Mouse (Mus musculus): ENCODE results near the gene Gle1.
"Not testable (repeated sequence)": the region's sequence is repeated elsewhere in the genome, so short reads cannot be mapped to it uniquely, and the experiment has no call there.

The Gle1 gene

DNA sequence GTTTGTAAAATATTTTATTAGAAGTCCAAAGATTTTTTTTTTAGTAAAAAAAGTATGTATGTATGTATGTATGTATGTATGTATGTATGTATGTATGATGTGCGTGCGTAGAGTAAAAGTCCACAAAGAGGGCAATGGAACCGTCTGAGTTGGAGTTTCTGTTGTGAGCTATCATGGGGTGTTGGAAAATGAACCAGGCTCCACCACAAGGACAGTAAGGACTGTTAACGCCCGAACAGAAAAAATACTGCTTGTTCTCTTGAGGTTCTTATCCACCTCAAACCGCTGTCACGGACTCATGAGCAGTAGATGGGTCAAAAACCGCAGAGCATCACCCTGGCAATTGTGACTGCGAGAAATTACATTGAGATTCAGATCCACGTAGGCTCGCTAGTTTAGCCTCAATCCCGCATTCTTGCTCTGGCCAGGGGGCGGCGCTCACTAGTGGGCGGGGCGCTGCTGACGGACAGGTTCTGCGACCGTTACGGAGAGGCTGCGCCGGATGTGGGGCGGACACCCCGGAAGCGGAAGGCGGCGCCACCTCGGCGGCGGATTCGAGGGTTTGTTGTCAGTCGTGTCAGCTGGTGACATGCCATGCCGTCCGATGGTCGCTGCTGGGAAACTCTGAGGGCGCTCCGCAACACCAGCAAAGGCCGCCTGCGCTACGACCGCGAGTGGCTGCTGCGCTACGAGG is at the start of gene Gle1:
Gle1 (plus strand) TSS at position 521 of the 694 bp plus-strand sequence.
- DNase-seq (ENCODE audit: low read depth, low spot score) = peak; percentile 90

DNA sequence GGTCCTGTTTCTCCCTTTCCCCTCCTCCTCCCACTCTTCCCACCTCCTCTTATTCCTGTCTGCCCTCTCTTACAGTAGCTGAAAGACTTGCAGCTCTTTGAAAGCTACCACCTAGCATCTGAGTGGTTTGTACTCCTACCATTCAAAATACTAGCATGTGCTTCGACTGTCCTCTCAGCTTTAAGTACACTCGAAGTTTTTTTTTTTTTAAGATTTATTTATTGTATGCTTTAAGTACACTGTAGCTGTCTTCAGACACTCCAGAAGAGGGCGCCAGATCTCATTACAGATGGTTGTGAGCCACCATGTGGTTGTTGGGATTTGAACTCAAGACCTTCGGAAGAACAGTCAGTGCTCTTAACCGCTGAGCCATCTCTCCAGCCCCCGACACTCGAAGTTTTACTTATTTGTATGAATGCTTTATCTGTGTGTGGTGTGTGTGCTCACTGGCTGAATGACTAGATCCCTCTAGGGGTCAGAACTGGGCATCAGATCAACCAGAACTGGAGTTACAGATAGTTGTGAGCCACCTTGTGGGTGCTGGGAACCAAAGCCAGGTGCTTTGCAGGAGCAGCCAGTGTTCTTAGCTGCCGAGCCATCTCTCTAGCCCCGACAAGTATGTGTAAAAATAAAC is 48.5 kb upstream of the Gle1 start:
- DNase-seq (ENCODE audit: low read depth, low spot score) = not testable (repeated sequence)

DNA sequence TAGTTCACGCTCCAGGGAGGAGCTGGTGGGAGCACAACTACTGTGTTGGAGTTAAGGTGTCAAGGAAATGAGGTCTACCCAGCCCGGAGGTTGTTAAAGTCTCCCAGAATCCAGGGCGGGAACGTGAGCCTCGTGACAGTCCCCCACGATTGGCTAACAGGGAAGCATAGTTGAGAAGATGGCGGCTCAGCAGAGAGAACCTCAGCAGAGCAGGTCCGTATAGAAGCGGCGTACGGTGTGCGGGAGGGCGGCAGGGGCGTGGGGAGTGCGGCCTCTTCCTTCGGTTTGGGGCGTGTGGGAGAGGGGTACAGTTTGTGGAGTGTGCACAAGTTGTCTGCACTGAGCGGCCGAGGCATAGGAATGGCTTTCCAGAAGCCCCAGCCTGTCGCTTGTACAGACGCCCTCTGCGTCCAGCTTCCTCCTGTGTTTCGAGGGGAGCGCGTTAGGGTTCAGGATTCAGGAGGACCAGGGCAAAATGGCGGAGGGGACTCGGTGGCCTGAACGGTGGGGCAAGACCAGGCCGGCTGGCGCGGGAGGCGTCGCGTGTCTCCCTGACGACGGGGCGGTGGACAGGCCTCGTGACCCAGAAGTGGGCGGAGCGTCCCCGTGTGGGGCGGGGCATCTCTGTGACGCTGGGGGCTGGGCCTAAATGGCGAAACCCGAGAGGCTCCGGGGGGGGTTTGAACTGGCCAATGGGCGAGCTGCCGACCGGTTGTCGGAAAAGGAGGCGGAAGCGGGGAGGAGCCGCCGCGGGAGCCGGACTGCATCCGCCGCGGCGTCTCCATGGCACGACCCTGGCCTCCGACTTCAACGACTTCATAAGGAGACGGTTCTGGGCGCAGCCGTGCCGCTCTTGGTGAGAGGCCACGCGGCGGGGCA is 45.9 kb upstream of the Gle1 start, which contains the start of gene Odf2:
Odf2 (plus strand) TSS at position 156 of the 879 bp plus-strand sequence.
- DNase-seq (ENCODE audit: low read depth, low spot score) = peak; percentile 99

DNA sequence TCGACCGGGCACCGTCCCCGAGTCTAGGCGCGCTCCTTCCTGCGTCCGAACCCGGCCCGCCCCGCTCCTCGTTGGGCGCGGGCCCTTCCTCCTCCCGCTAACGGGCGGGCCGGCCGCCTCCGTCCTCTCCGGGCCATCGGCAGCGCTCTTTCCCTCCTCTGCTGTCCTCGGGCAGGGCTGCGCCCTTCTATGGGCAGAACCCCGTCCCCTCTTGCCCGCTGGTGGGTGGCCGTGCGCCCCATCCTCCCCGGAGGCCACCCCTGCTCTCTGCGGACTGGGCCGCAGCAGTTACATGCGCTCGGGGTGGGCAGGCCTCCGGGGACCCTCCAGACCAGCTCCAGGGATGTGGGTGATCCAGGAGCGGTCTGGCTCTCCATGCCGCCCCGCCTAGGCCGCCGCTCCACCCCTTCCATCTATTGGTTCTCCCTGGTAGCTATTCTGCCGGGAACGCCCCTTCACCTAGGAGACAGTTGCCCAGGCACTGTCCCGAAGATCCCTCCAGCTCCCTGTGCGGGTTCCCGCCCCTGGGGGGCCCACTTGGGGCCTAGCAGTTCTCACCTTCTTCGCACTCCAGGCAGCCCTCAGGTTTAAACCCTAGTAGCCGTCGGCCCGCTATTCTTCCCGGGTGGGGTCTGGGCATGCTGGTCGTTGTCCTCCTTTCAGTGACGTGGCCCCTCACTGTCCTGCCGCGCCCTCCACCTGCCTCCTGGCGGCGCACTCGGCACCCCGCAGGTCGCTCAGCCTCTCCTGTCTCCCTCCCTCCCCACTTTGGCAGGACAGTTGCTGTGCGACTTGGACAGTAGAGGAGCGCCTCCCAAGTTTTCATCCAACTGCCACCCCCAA is 45.0 kb upstream of the Gle1 start:
- DNase-seq (ENCODE audit: low read depth, low spot score) = peak; percentile 68

DNA sequence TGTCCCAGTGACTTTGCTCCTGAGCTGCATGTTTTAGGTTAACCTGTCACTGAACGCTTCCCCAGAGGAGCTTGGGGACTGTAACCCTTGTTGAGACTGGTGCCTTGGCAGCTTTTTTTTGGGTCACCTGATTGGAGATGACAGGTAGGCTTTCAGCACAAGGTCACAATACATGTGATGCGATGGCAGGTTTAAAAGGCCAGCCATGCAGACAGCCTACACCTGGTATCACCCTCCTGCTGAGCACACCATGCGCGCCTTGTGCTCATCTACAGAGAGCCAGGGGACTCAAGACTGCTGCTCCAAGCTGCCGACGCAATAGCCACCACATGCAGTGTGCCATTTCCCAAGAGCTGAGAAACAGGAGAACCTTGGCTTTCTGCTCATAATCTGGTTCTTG is 43.5 kb upstream of the Gle1 start:
- no peak for DNase-seq (ENCODE audit: low read depth, low spot score)

DNA sequence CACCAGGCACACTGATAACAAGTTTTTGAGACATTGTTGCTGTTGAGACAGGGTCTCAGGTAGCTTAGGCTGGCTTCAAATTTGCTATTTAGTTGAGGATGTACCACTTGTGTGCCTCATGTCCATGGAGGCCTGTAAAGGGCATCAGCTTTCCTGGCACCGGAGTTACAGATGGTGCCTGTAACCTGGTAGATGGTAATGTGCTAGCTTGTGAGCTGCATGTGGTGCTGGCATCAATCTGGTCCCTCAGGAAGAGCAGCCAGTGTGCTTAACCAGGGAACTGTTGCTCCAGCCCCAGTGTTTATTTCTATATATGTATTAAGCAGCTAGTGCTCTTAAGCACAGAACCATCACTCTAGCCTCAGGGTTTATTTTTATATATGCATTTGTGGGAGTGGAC is 39.2 kb upstream of the Gle1 start:
- no peak for DNase-seq (ENCODE audit: low read depth, low spot score)

DNA sequence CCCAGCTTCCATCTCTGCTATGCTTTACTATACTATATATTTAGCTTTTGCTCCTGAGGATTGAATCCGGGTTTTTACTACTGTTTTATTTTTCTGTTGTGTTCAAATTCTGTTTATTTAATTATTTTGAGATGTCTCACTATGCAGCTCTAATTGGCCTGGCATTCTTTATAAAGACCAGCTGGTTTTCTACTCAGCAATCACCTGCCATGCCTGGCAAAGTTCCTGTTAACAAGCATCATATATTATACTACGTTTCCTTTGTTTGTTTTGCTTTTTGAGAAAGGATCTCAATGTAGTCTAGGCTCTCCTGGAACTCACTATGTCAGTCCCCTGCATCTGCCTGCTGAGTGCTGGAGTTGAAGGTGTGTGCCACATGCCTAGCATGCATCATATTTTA is 37.9 kb upstream of the Gle1 start:
- no peak for DNase-seq (ENCODE audit: low read depth, low spot score)

DNA sequence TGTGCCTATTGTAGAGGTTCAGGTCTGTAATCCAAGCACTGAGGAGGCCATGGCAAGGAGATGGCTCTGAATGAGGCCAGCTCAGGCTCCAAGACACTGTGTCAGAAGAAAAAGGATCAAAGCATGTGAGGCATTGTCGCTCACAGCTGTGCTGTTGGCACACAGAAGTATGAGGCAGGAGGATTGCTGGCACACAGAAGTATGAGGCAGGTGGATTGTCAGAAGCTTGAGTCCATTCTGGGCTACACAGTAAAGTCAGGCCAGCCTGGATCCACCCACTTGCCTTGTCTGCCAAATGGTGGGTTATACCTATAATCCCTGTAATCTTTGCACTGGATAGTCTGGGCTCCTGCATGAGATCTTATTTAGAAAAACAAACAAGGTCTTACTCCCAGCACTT is 37.1 kb upstream of the Gle1 start:
- no peak for DNase-seq (ENCODE audit: low read depth, low spot score)

DNA sequence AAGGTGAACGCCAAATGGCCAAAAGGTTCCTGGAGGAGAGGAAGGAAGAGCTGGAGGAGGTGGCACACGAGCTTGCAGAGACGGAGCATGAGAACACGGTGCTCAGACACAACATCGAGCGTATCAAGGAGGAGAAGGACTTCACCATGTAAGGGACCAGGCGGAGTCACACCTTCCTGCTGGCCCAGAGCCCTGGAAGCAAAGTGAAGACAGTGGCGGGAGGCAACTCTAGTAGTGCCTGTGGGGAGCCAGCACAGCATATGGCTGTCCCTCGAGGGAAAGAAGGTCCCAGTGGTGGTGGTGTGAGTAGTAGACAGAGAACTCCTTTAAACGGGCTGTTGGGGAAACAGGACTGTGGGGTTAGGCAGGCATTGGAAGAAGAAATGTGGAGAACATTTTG is 33.0 kb upstream of the Gle1 start:
- no peak for DNase-seq (ENCODE audit: low read depth, low spot score)

DNA sequence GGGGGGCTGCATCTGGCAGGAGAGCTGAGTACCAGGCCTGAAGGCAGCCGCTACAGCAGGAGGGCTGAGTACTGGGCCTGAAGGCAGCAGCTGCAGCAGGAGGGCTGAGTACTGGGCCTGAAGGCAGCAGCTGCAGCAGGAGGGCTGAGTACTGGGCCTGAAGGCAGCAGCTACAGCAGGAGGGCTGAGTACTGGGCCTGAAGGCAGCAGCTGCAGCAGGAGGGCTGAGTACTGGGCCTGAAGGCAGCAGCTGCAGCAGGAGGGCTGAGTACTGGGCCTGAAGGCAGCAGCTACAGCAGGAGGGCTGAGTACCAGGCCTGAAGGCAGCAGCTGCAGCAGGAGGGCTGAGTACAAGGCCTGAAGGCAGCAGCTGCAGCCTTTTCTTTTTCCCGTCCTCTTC is 27.1 kb upstream of the Gle1 start:
- not testable (repeated sequence) for DNase-seq (ENCODE audit: low read depth, low spot score)

DNA sequence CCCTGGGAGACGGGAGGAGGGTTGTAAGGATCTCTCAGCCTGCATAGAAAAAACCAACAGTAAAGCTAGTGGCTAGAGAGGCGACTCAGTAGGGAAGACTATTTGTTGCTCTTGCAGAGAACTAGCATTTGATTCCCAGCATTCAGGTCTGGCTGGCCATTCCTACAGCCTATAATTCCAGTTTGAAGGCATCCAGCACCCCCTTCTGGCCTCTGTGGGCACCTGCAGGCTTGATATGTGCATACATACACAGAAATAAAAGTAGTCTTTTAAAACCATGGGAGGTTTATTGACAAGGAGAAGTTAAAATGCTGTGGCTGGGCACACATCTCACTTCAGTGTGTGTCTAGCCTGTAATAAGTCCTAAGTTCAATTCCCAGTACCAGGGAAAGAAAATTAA is 25.2 kb upstream of the Gle1 start:
- no peak for DNase-seq (ENCODE audit: low read depth, low spot score)

DNA sequence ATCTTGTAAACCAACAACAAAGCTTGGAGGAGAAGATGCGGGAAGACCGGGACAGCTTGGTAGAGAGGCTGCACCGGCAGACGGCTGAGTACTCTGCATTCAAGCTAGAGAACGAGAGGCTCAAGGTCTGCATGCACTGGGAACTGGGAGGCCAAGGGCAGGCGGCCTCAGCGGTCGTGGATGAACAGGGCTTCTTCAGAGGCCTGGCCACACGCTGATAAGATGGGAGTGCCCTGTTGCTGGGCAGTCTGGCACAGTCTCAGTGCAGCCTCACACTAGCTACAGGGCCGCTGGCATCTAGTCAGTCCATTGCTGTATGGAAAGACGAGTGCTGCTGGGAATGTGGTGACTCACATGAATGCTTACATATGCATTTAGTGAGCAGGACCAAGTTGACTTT is 17.6 kb upstream of the Gle1 start:
- no peak for DNase-seq (ENCODE audit: low read depth, low spot score)

DNA sequence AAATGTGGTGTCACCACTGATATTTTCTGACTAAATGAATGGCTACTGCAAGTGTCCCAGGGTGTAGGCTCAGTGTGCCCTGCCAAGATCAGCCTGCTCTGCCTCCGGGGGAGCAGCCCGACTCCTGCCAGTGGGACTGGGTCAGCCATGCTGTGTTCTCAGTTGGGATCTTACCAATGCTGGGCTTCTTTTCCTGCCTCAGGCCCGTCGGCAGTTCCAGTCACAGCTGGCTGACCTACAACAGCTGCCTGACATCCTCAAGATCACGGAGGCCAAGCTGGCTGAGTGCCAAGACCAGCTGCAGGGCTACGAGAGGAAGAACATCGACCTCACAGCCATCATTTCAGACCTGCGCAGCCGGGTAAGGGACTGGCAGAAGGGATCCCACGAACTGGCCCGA is 13.2 kb upstream of the Gle1 start:
- DNase-seq (ENCODE audit: low read depth, low spot score) = no peak

DNA sequence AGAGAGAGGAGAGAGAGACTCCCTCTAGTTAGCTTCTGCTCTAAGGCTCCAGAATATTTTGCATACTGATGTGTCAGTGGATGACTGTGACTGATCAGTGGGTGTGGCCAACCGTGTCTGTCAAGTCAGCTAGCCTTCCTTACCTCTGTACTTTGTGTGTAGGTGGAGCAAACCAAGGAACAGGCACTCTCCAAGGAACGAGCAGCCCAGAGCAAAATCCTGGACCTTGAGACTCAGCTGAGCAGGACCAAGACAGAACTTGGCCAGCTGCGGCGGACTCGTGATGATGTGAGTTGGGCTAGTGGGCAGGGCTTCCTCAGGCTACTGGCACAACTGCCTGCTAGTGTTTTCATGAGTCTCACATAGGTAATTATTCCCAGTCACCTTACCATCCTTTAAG is 8.7 kb upstream of the Gle1 start:
- DNase-seq (ENCODE audit: low read depth, low spot score) = no peak

DNA sequence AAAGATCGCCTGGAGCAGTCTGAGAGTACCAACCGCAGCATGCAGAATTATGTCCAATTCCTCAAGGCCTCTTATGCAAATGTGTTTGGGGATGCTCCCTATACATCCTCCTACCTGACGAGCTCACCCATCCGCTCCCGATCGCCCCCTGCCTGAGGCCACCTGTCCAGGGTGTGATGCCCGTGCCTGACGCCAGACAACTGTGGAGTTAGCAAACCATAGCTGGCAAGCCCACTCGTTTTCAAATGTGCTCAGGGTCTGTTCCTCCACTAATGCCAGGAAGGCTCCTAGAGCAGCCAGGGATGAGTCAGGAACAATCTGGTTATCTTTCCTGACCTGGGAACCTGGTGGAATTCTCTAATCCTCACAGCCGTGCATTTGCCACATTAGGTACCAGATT is 4.7 kb upstream of the Gle1 start:
- no peak for DNase-seq (ENCODE audit: low read depth, low spot score)

DNA sequence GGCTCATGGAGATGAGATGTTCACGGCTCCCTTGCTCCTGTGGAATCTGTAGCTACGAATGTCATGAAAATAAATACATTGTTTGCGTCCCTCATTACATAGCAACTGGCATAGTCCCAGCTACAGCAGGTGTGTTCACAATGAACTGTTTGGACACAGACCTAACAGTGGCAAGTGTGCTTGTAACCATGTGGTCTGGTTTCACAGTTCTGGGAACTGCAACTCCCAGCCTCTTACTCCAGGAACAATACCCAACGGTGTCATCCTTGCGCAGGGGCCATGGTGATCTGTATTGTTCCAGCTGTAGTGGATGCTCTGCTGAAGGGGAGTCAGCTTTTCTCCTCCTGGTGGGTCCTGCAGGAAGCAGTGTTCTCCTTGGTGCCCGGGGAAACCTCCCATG is 4.0 kb upstream of the Gle1 start:
- no peak for DNase-seq (ENCODE audit: low read depth, low spot score)

DNA sequence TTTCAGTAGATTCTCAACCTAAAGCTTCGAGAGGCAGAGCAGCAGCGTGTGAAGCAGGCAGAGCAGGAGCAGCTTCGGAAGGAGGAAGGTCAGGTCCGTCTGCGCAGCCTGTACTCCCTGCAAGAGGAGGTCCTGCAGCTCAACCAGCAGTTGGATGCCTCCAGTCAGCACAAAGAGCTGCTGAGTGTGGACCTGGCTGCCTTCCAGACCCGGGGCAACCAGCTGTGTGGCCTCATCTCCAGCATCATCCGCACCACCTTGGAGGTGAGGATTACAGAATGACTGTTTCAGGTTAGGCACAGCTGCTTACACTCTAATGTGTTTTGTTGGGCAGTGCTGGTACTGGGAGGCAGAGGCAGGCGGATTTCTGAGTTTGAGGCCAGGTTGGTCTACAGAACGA is 4.8 kb downstream of the Gle1 start:
- no peak for DNase-seq (ENCODE audit: low read depth, low spot score)

DNA sequence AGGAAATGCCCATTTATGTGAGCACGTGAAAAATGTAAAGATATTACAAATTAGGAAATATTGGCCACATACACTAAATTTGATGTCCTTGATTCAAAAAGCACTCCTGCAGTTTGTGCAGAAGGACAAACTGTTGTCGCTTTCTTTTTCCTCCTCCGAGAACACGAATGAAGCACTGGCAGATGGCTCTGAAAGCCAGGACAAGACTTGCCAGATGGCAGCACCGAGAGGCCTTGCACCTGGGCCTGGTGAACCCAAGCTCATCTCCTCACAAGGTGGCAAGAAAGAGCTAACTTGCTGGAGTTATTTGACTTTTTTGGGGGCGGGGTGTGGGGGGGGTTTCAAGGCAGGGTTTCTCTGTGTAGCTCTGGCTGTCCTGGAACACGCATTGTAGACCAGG is 5.6 kb downstream of the Gle1 start:
- no peak for DNase-seq (ENCODE audit: low read depth, low spot score)

DNA sequence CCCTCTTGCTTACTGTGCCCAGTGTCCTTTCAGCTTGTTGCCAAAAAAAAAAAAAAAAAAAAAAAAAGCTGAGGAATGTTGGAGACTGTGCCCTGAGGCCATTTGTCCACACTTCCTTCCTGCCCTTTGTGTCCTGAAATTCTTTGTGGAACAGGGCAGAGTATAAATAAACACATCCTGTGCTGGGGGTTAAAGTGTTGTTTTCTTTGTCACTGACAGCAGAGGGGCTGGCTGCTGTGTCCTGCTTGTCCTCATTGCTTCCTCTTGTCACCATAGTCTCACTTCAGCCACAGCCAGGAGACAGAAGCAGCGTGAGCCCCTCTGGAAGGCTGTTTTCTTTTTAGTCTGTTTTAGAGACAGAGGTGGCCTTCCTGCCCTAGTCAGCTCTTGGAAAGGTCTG is 9.5 kb downstream of the Gle1 start:
- DNase-seq (ENCODE audit: low read depth, low spot score) = no peak

DNA sequence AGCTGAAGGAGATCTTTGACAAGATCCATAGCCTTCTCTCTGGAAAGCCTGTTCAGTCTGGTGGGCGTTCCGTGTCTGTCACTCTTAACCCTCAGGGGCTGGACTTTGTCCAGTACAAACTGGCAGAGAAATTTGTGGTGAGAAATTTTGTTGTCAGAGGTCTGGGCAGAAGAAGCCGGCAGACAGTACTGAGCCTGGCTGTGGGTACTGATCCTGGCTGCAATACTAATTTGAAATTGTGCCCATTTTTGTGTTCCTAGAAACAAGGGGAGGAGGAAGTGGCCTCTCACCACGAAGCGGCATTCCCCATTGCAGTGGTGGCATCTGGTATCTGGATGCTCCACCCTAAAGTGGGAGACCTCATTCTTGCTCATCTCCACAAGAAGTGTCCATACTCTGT is 13.7 kb downstream of the Gle1 start:
- no peak for DNase-seq (ENCODE audit: low read depth, low spot score)

DNA sequence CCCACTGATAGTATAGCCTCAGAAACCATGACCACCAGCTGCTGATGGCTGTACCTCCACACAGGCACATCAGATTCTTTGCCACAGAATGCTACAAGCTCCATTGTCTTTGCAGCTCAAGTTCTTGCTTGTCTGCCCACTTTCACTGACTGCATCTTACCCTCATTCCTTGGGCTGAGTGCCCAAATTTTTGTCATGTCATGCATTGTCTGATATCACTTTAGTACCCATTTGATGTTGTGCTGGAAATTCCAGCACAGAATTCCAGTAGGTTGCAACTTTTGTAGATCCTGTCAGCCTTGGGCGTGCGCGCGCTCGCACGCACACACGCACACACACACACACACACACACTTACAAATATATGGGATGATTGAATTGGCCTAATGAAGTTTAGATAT is 26.0 kb downstream of the Gle1 start:
- no peak for DNase-seq (ENCODE audit: low read depth, low spot score)

Data from embryo, embryonic 11.5 days (tissue).